Mouse (Mus musculus): ENCODE results near the gene Tmbim1.

Tmbim1 gene

GRCm38 (mm10) chr1:74278988-74279387 is 26.4 kb downstream of the Tmbim1 start:
- no peak for DNase-seq (ENCODE audit: low read depth in 2 of 2, low spot score in 2 of 2)

GRCm38 (mm10) chr1:74278538-74278937 is 26.9 kb downstream of the Tmbim1 start, which contains the start of gene Gpbar1:
Gene Gpbar1, plus strand, starts transcription at chr1:74278550.
- DNase-seq (ENCODE audit: low read depth in 2 of 2, low spot score in 2 of 2), result no peak

GRCm38 (mm10) chr1:74277883-74278537 is 27.4 kb downstream of the Tmbim1 start:
- no peak for DNase-seq (ENCODE audit: low read depth in 2 of 2, low spot score in 2 of 2)

- no peak for DNase-seq (ENCODE audit: low read depth in 2 of 2, low spot score in 2 of 2)
Measured at GRCm38 (mm10) chr1:74277041-74277440, 28.4 kb downstream of the Tmbim1 start.

GRCm38 (mm10) chr1:74275015-74275414 is 30.4 kb downstream of the Tmbim1 start:
- DNase-seq (ENCODE audit: low read depth in 2 of 2, low spot score in 2 of 2), result no peak

- no peak for DNase-seq (ENCODE audit: low read depth in 2 of 2, low spot score in 2 of 2)
Measured at GRCm38 (mm10) chr1:74271659-74272058, 33.8 kb downstream of the Tmbim1 start.

GRCm38 (mm10) chr1:74268750-74269149 is 36.7 kb downstream of the Tmbim1 start:
- no peak for DNase-seq (ENCODE audit: low read depth in 2 of 2, low spot score in 2 of 2)

- no peak for DNase-seq (ENCODE audit: low read depth in 2 of 2, low spot score in 2 of 2)
Measured at GRCm38 (mm10) chr1:74262510-74262909, 42.9 kb downstream of the Tmbim1 start.

- no peak for DNase-seq (ENCODE audit: low read depth in 2 of 2, low spot score in 2 of 2)
Measured at GRCm38 (mm10) chr1:74256782-74257181, 48.6 kb downstream of the Tmbim1 start.

- no peak for DNase-seq (ENCODE audit: low read depth in 2 of 2, low spot score in 2 of 2)
Measured at GRCm38 (mm10) chr1:74255704-74256345, 49.6 kb downstream of the Tmbim1 start.

- no peak for DNase-seq (ENCODE audit: low read depth in 2 of 2, low spot score in 2 of 2)
Measured at GRCm38 (mm10) chr1:74250096-74250495, 55.3 kb downstream of the Tmbim1 start.

- DNase-seq (ENCODE audit: low read depth in 2 of 2, low spot score in 2 of 2), result no peak
Measured at GRCm38 (mm10) chr1:74249331-74249980, 56.0 kb downstream of the Tmbim1 start.

- DNase-seq (ENCODE audit: low read depth in 2 of 2, low spot score in 2 of 2), result peak; percentile 49 to 64
Measured at GRCm38 (mm10) chr1:74248799-74249198, 56.6 kb downstream of the Tmbim1 start.

GRCm38 (mm10) chr1:74245525-74245924 is 59.9 kb downstream of the Tmbim1 start:
- DNase-seq (ENCODE audit: low read depth in 2 of 2, low spot score in 2 of 2), result no peak

GRCm38 (mm10) chr1:74240832-74241231 is 64.6 kb downstream of the Tmbim1 start:
- DNase-seq (ENCODE audit: low read depth in 2 of 2, low spot score in 2 of 2), result no peak

- no peak for DNase-seq (ENCODE audit: low read depth in 2 of 2, low spot score in 2 of 2)
Measured at GRCm38 (mm10) chr1:74240311-74240710, 65.1 kb downstream of the Tmbim1 start.

GRCm38 (mm10) chr1:74239618-74240017 is 65.8 kb downstream of the Tmbim1 start:
- DNase-seq (ENCODE audit: low read depth in 2 of 2, low spot score in 2 of 2), result peak in 1 of 2 experiments; percentile 8

- DNase-seq (ENCODE audit: low read depth in 2 of 2, low spot score in 2 of 2), result peak in 1 of 2 experiments; percentile 18
Measured at GRCm38 (mm10) chr1:74239162-74239561, 66.3 kb downstream of the Tmbim1 start.

All from CD8-positive naive resting alpha-beta T cell, adult 2 months (primary cell).